Mouse (Mus musculus) megakaryocyte, embryonic 14.5 days (primary cell): ENCODE results near the gene Lcp2.

Experiments
- FLI1 ChIP-seq: IDR thresholded peaks from 2 replicates; pipeline ENCODE4 v1.6.1; 2012; ENCODE audit warnings: low read length, inconsistent platforms, mixed read lengths
- GATA1 ChIP-seq: IDR thresholded peaks from 3 replicates; pipeline ENCODE4 v1.6.1; 2012; ENCODE audit warnings: mixed read lengths, low read length, inconsistent platforms, borderline replicate concordance

DNA sequence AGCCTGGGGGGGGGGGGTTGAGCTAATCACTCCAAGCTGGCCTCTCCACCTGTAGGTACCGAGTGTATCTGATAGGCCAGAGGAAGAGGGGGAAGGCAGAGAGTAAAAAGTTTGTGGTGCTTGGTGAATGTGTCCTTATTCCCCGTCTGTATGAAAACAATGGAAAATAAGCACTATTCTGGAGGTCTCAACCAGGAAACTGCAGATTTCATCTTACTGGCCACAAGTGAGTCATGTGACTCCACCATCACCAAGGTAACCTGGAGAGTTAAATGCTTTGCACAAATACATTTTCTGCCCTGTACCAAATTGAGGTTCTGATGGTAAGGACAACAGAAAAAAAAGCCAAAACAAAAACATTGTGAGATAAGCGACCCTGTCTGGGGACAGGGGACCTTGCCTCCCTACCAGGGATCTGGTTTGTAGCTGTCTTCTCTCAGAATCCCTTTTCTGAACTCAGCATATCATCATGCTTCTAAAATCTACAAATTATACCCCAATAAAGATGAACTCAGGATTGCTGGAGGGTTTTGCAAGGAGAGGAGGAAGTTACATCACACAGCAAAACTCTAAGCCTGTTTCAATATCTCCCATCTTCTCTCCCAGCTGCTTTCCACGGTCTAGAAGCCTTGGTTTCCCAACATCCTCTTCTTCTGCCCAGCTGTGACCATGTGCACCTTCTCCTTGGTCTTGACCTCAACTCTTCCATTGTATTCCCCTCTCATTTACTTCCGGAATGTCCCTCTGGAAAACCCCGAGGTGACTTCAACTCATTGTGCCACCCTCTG lies 6.5 kb downstream of the Lcp2 start:
- no peak for TF ChIP-seq GATA1
- no peak for TF ChIP-seq FLI1
